Mouse (Mus musculus): ENCODE measurements around the gene Phlda1.

DNA sequence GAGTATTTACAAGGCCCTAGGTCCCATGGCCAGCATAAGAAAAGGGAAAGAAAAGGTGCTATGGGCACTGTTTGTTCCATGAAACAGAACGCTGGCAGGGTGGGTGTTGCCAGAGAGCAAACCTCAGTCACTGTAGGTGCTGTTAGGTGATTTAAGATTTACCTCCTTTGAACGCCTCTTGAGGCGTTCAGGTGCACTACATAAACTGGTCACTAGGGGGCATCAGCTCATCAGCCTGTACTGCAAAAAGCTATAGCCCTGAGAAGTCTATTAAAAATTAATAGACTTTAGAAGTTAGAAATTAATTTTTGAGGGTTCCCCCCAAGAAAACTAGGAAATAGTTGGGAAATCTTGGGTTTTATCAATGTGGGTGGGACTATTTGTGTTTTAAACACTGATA, 3.0 kb upstream of the Phlda1 start:
- peak; percentile 79 for TF ChIP-seq CTCF (IDR thresholded peaks at IDR 0.05; ENCODE audit: extremely low read depth, insufficient read depth, low read length)
- no peak for TF ChIP-seq POLR2A (IDR thresholded peaks at IDR 0.05; ENCODE audit: extremely low read depth, insufficient read depth, low read length)
